Mouse (Mus musculus): Measurements from ENCODE around the gene Snap25. TPM values are rescaled to one million over a fixed set of nuclear protein-coding genes. Genes with fewer than 3 reads are reported as not detected.

The Snap25 gene
- total and polyA plus RNA-seq, 2 experiments, result 0.09 TPM; not detected in 1

DNA sequence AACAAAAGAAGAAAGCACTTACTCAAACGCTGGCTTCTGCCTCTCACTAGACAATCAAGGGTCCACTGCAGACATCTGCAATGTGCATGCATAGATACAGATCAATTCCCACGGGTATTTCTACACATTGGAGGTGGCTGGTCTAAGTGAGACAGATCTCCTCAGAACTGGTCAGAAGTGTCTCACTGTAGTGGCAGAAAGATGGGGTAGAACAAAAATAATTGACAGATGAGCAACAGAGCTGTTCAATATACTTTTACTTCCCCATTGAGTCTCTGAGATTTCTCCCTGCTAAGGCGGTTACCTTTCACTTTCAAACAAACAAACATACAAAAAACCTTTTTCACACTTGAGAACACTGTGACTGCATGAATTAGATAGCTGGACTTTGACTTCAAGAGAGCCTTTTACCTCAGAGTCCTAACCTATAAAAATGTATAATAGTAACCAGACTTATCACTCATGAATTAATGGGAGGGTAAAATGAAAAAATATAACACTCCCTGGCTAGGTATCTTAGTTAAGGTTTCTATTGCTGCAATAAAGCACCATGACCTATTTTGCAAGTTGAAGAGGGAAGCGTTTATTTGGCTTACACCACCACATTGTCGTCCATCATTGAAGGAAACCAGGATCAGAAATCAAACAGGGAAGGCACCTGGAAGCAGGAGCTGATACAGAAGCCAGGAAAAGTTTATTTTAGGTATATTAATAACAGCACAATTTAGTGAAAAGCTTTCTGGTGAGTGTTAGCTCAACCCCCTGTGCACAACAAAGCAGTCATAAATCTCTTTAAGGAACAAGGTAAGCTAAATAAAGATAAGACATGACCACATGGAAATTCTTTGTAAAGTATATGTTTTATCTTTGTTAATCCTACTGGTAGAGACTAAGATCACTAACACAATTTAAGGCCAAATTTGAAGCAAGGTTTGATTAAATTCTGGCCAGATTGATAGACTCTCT is 110.8 kb downstream of the Snap25 start:
- Histone ChIP-seq H3K9ac (ENCODE audit: low read depth, low read length) (no peak overlapping the region), H3K4me1 (ENCODE audit: control insufficient read depth, insufficient read depth, low read length) (no peaks in the 10 kb centered on the region), H3K36me3 (ENCODE audit: control insufficient read depth, insufficient read depth, low read length) (no peaks in the 10 kb centered on the region), H3K27ac (replicated peaks; ENCODE audit: insufficient read depth, low read depth, low read length) (no peak overlapping the region), H3K4me3 (ENCODE audit: insufficient read depth, low read depth, low read length) (no peak overlapping the region), H3K79me2 (ENCODE audit: control insufficient read depth, insufficient read depth, low read length) (no peaks in the 10 kb centered on the region), H3K27me3 (ENCODE audit: control insufficient read depth, insufficient read depth, low read length) (no peaks in the 10 kb centered on the region)
- no peak for TF ChIP-seq CTCF (IDR thresholded peaks at IDR 0.05; ENCODE audit: low read depth, low read length)
- TF ChIP-seq POLR2A (IDR thresholded peaks at IDR 0.05; ENCODE audit: extremely low read depth, insufficient read depth, low read length), result no peak
- WGBS, result 53% methylated on average over 5 of the region's 5 CpGs
- DNase-seq (ENCODE audit: extremely low read depth, low read depth, low spot score), result no peak

- Histone ChIP-seq H3K36me3 (ENCODE audit: control insufficient read depth, insufficient read depth, low read length) (no peaks in the 10 kb centered on the region), H3K79me2 (ENCODE audit: control insufficient read depth, insufficient read depth, low read length) (no peaks in the 10 kb centered on the region), H3K27ac (replicated peaks; ENCODE audit: insufficient read depth, low read depth, low read length) (no peak overlapping the region), H3K4me1 (ENCODE audit: control insufficient read depth, insufficient read depth, low read length) (no peaks in the 10 kb centered on the region), H3K4me3 (ENCODE audit: insufficient read depth, low read depth, low read length) (no peak overlapping the region), H3K27me3 (ENCODE audit: control insufficient read depth, insufficient read depth, low read length) (no peaks in the 10 kb centered on the region), H3K9ac (ENCODE audit: low read depth, low read length) (no peak overlapping the region)
- DNase-seq (ENCODE audit: extremely low read depth, low read depth, low spot score), result no peak
- WGBS, result 67% methylated on average over 4 of the region's 4 CpGs
- TF ChIP-seq POLR2A (IDR thresholded peaks at IDR 0.05; ENCODE audit: extremely low read depth, insufficient read depth, low read length) (no peak), CTCF (IDR thresholded peaks at IDR 0.05; ENCODE audit: low read depth, low read length) (no peak)
Observed at GRCm38 (mm10) chr2:136827612-136828011, 114.4 kb downstream of the Snap25 start.

Other genes starting within 250 kb of the Snap25 start
- 0.09 and 0.27 TPM in 2 replicates for gene Ankef1, start 211.5 kb upstream of the Snap25 start, total RNA-seq (2014; rRNA removed)
- not detected in 2 replicates for gene Ankef1, start 211.5 kb upstream of the Snap25 start, polyA plus RNA-seq (2012; rRNA removed)
- gene AL731706.2, start 172.2 kb downstream of the Snap25 start, total RNA-seq (2014; rRNA removed), result not detected in 2 replicates
- not detected in 2 replicates for gene AL731706.2, start 172.2 kb downstream of the Snap25 start, polyA plus RNA-seq (2012; rRNA removed)
- gene Slx4ip, start 177.8 kb downstream of the Snap25 start, total RNA-seq (2014; rRNA removed), result 1.5 and 1.8 TPM in 2 replicates
- 0.18 and 0.46 TPM in 2 replicates for gene Slx4ip, start 177.8 kb downstream of the Snap25 start, polyA plus RNA-seq (2012; rRNA removed)
- gene AL731706.1, start 177.9 kb downstream of the Snap25 start, total RNA-seq (2014; rRNA removed), result 1.8 TPM in 1 of 2 replicates, not detected in the other
- gene AL731706.1, start 177.9 kb downstream of the Snap25 start, polyA plus RNA-seq (2012; rRNA removed), result 6.1 and 8.0 TPM in 2 replicates
- 17.2 and 19.5 TPM in 2 replicates for gene Mkks, start 177.9 kb downstream of the Snap25 start, total RNA-seq (2014; rRNA removed)
- gene Mkks, start 177.9 kb downstream of the Snap25 start, polyA plus RNA-seq (2012; rRNA removed), result 3.8 and 5.2 TPM in 2 replicates